Mouse (Mus musculus) embryonic facial prominence, embryonic 14.5 days (tissue): ENCODE data around the gene Zbtb20. TPM values are rescaled to one million over a fixed set of nuclear protein-coding genes. Genes with fewer than 3 reads are reported as not detected.

Experiments used
- ATAC-seq: fragments of 200-750 bp; cut with Nextera tagmentation; 2 replicates; pipeline ENCODE4 v1.8.0; 2017; ENCODE audit warnings: low read depth, moderate number of reproducible peaks, moderate TSS enrichment
- DNase-seq: peaks from one replicate; pipeline ENCODE4 v3.0.0-alpha.2; 2015; ENCODE audit warnings: low spot score
- H3K27ac ChIP-seq: fragments of 300-500 bp; sonication (generic); replicated peaks from 2 replicates; pipeline ENCODE4 v1.5.1; 2014; ENCODE audit warnings: low read depth, mild to moderate bottlenecking, low read length, moderate library complexity
- H3K27me3 ChIP-seq: fragments of 300-500 bp; sonication (generic); replicated peaks from 2 replicates; pipeline ENCODE4 v1.6.1; 2014; ENCODE audit warnings: low read length; ENCODE audit not compliant: control insufficient read depth, insufficient read depth
- H3K36me3 ChIP-seq: fragments of 300-500 bp; sonication (generic); 2 replicates; pipeline ENCODE4 v1.6.1; 2014; ENCODE audit warnings: low read length, mixed read lengths; ENCODE audit not compliant: control insufficient read depth, insufficient read depth
- H3K4me1 ChIP-seq: fragments of 300-500 bp; sonication (generic); 2 replicates; pipeline ENCODE4 v1.6.1; 2014; ENCODE audit warnings: antibody characterized with exemption, low read length; ENCODE audit not compliant: control insufficient read depth, insufficient read depth
- H3K4me2 ChIP-seq: fragments of 300-500 bp; sonication (generic); 2 replicates; pipeline ENCODE4 v1.6.1; 2014; ENCODE audit warnings: low read depth, mild to moderate bottlenecking, low read length, moderate library complexity, mixed read lengths
- H3K4me3 ChIP-seq: fragments of 300-500 bp; sonication (generic); 2 replicates; pipeline ENCODE4 v1.5.1; 2014; ENCODE audit warnings: low read depth, mild to moderate bottlenecking, low read length
- H3K9ac ChIP-seq: fragments of 300-500 bp; sonication (generic); 2 replicates; pipeline ENCODE4 v1.6.1; 2014; ENCODE audit warnings: low read depth, mild to moderate bottlenecking, low read length, moderate library complexity, mixed read lengths
- H3K9me3 ChIP-seq: fragments of 300-500 bp; sonication (generic); 2 replicates; pipeline ENCODE4 v1.6.1; 2016; ENCODE audit warnings: low read length; ENCODE audit not compliant: control insufficient read depth
- WGBS: fragments of 180-500 bp; shearing (Covaris S2); extraction: QIAGEN DNeasy Blood & Tissue Kit; methylation state at CpG from one replicate; pipeline ENCODE4 v1.1.7; 2014; 5-methylcytosine and 5-hydroxymethylcytosine counted together
- polyA plus RNA-seq: library from polyadenylated mRNA; unstranded; fragments of >200 nt; fragmentation: Nextera tagmentation; extraction: Ambion mirVana; gene quantifications from 2 replicates; pipeline ENCODE4 v1.2.1, GENCODE M21; 2014

Gene Zbtb20
- polyA plus RNA-seq, 1 experiment from 2014 or later, result 20.6 TPM

DNA sequence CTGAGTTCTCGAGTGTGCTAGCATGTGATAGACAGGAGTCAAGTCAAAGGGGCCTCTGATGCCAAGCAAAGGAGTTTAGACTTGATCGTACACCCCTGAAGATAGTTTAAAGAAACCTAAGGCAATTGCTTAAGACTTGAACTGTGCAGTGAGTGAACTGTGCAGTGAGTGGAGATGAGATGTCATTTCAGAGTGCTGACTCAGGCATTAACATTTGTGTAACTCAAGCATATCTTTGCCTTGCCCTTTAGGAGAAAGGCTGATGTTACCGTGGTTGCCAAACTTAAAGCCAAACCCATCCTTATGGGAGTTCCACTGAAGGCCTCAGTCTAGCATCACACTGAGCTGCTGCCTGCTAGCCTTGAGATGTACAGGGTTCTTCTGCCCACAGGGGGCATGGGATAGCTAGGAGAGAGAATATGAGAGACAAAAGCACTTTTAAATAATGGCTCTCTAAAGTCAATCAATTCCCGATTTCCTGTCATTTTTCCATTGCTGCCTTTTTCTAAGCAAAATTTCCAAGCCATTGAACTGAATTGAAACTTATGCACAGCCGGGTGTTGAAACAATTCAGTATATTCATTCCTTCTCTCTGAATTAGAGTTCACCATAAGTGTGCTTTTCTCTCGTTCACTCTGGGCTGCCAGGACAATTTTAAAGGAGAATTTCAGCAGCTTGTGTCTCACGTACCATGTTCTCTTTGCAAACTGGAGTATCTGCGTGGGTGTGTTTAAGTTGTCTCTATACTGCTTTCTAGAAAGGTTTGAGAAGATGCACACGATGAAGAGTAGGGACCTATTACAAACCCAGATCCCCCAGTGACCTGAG lies 590.5 kb downstream of the Zbtb20 start:
- H3K4me2 ChIP-seq, result no peak overlapping the region
- H3K4me3 ChIP-seq, result no peak overlapping the region
- no peak for DNase-seq
- H3K27me3 ChIP-seq, result no peaks in the 10 kb centered on the region
- no peaks in the 10 kb centered on the region for H3K36me3 ChIP-seq
- WGBS, result 87% methylated on average over 9 of the region's 9 CpGs
- no peaks in the 10 kb centered on the region for H3K9me3 ChIP-seq
- H3K27ac ChIP-seq, result no peak overlapping the region
- H3K4me1 ChIP-seq, result peaks cover 14% of the 10 kb centered on the region
- ATAC-seq, result no peak
- no peak overlapping the region for H3K9ac ChIP-seq

GRCm38 (mm10) chr16:43466749-43467065 lies 591.0 kb downstream of the Zbtb20 start:
- H3K4me2 ChIP-seq, result no peak overlapping the region
- 75% methylated on average over 2 of the region's 2 CpGs for WGBS
- no peak overlapping the region for H3K27ac ChIP-seq
- DNase-seq (no peak), ATAC-seq (no peak)
- H3K4me1 ChIP-seq, result peaks cover 14% of the 10 kb centered on the region
- no peaks in the 10 kb centered on the region for H3K36me3 ChIP-seq
- H3K4me3 ChIP-seq, result no peak overlapping the region
- H3K9ac ChIP-seq, result no peak overlapping the region
- H3K9me3 ChIP-seq, result no peaks in the 10 kb centered on the region
- no peaks in the 10 kb centered on the region for H3K27me3 ChIP-seq

GRCm38 (mm10) chr16:43471060-43471459 lies 595.4 kb downstream of the Zbtb20 start:
- 82% methylated on average over 3 of the region's 3 CpGs for WGBS
- no peaks in the 10 kb centered on the region for H3K9me3 ChIP-seq
- no peak overlapping the region for H3K27ac ChIP-seq
- H3K4me1 ChIP-seq, result no peaks in the 10 kb centered on the region; the same call in 1 of the 2 replicates
- H3K4me3 ChIP-seq, result no peak overlapping the region
- no peaks in the 10 kb centered on the region for H3K27me3 ChIP-seq
- no peak overlapping the region for H3K9ac ChIP-seq
- H3K4me2 ChIP-seq, result no peak overlapping the region
- no peak for DNase-seq
- ATAC-seq, result no peak
- H3K36me3 ChIP-seq, result no peaks in the 10 kb centered on the region

DNA sequence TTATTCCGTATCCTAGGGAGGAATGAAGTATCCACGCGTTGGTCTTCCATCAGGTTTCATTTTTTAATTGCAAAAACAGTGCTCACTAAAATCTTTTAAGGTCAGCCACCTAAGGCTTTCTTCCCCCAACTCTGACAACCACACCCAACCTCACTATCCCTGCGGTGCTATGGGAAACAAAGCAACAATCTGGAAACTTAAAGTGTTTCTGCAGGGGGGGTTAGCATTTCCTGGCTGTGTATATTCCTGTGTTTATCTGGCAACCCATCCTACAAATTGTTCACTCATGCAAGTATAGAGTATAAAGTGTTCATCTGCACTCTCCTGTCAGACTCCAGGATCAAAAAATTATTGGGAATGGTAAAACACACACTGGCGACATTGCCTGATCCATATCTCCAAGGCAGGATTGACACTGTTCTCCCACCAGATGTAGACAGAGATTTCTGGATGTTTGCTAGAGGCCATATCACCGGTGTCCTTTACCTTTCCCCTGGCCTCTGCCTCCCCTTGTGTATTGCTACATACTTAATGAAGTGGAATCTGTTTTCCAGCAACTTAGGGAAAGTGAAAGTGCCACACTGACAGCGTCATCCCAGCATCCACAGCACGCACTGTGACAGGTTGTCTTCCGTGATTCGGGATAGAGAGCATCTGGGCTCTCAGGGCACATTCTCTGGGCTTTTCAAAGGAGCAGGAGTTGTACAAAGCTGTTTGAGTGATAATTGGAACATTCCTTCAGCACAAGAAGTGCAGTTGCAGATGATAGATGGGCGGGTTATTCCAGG lies 599.5 kb downstream of the Zbtb20 start:
- Histone ChIP-seq H3K36me3 (no peaks in the 10 kb centered on the region), H3K27ac (no peak overlapping the region), H3K4me2 (no peak overlapping the region), H3K9ac (no peak overlapping the region), H3K4me1 (no peaks in the 10 kb centered on the region), H3K9me3 (no peaks in the 10 kb centered on the region), H3K4me3 (no peak overlapping the region), H3K27me3 (no peaks in the 10 kb centered on the region)
- no peak for DNase-seq
- no peak for ATAC-seq
- WGBS, result 80% methylated on average over 11 of the region's 11 CpGs

GRCm38 (mm10) chr16:43476921-43477320 lies 601.2 kb downstream of the Zbtb20 start:
- Histone ChIP-seq H3K4me1 (no peaks in the 10 kb centered on the region), H3K4me3 (no peak overlapping the region), H3K9me3 (no peaks in the 10 kb centered on the region), H3K9ac (no peak overlapping the region), H3K4me2 (no peak overlapping the region), H3K27me3 (no peaks in the 10 kb centered on the region), H3K36me3 (no peaks in the 10 kb centered on the region), H3K27ac (no peak overlapping the region)
- WGBS, result 89% methylated on average over 3 of the region's 3 CpGs
- ATAC-seq (no peak), DNase-seq (no peak)

DNA sequence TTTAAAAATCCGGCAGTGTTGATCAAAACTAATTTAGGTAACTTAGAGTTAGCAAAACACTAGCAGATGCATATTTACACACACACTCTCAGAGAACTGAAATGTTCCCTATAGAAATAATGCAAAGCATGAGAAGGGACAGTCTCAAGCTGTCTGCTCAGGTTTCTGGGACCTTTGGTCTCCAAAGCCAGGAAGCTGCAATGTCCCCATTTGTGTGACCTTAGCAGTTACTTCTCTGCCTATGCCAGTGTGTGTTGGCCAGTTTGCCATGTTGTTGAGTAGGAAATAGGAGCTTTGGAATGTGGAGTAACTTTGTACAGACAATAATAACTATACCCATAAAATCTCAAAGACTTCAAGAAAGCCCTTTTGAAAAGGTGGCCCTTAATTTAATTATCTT lies 602.7 kb downstream of the Zbtb20 start:
- Histone ChIP-seq H3K27ac (no peak overlapping the region), H3K4me1 (no peaks in the 10 kb centered on the region), H3K27me3 (no peaks in the 10 kb centered on the region), H3K4me2 (no peak overlapping the region), H3K4me3 (no peak overlapping the region), H3K9ac (no peak overlapping the region), H3K9me3 (no peaks in the 10 kb centered on the region), H3K36me3 (no peaks in the 10 kb centered on the region)
- ATAC-seq (no peak), DNase-seq (no peak)
- WGBS, result 82% methylated on average over 1 of the region's 1 CpGs

DNA sequence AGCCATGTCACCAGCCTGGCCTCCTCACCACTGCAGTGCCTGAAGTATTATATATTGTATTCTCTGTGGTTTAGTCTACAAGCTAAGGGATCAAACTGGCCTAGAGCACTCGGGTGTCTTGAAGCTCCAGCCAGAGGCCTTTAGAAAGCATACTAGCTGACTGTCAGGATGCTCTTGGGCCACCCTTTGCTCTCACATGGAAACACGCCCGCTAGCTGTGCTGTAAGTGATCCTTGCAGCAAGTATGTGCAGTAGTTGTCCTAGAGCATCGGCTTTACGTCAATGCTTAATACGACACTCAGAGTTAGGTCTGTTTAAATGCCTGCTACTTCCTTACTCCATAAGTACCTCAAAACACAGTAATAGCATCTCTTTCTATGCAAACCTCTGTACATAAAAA lies 604.9 kb downstream of the Zbtb20 start:
- H3K9me3 ChIP-seq, result no peaks in the 10 kb centered on the region
- ATAC-seq (no peak), DNase-seq (no peak)
- no peaks in the 10 kb centered on the region for H3K27me3 ChIP-seq
- H3K27ac ChIP-seq, result no peak overlapping the region
- H3K4me2 ChIP-seq, result no peak overlapping the region
- no peak overlapping the region for H3K4me3 ChIP-seq
- H3K4me1 ChIP-seq, result no peaks in the 10 kb centered on the region
- H3K9ac ChIP-seq, result no peak overlapping the region
- 73% methylated on average over 6 of the region's 6 CpGs for WGBS
- H3K36me3 ChIP-seq, result no peaks in the 10 kb centered on the region

- no peak overlapping the region for H3K4me3 ChIP-seq
- H3K27ac ChIP-seq, result no peak overlapping the region
- no peak overlapping the region for H3K9ac ChIP-seq
- H3K9me3 ChIP-seq, result no peaks in the 10 kb centered on the region
- no peaks in the 10 kb centered on the region for H3K4me1 ChIP-seq
- H3K27me3 ChIP-seq, result no peaks in the 10 kb centered on the region
- 51% methylated on average over 3 of the region's 3 CpGs for WGBS
- H3K4me2 ChIP-seq, result no peak overlapping the region
- DNase-seq (no peak), ATAC-seq (no peak)
- H3K36me3 ChIP-seq, result no peaks in the 10 kb centered on the region
Measured at GRCm38 (mm10) chr16:43482125-43482524, 606.4 kb downstream of the Zbtb20 start.
